Comparison of ENCODE assay signal across 24 mouse cellular contexts in genomic region chr10:45619039-45619438, GRCm38 (mm10). TPM values are rescaled to one million over a fixed set of nuclear protein-coding genes. Genes with fewer than 3 reads are reported as not detected.
DNase-seq lines count a peak whose midpoint lies in the region; ATAC-seq and TF ChIP-seq lines count a peak whose summit lies in the region.
"Had no signal": no experiment of that assay in that cellular context is flagged by ENCODE, and none has a peak within 500 bp of the region (broad histone marks: within the 10 kb centered on the region; RNA-seq: fewer than 3 reads in every experiment).

No protein-coding gene starts in this region.

- no peak for DNase-seq in heart, adult 8-10 months (ENCODE audit: low spot score)
- peak; percentile 2 for DNase-seq in lung, postnatal 10 days
- no peak for DNase-seq in lung, postnatal 0 days (ENCODE audit: low spot score)
- DNase-seq in adrenal gland, adult 2 months = no peak
- DNase-seq in kidney, adult 2 months = no peak
- DNase-seq: adrenal gland, postnatal 14 days; cerebellum, adult 9-11 months; gastrocnemius, postnatal 25 days; heart, adult 2 months; kidney, postnatal 25 days; liver, postnatal 0 days; retina, postnatal 1 day; right cerebral cortex, postnatal 25 days; spleen, adult 18-20 months had no signal

- no peak overlapping the region for H3K27ac ChIP-seq in heart, embryonic 12.5 days (ENCODE audit: poor library complexity, severe bottlenecking)
- no peak overlapping the region for H3K27ac ChIP-seq in lung, postnatal 0 days (ENCODE audit: low read length)
- no peak overlapping the region for H3K27ac ChIP-seq in kidney, adult 2 months (ENCODE audit: insufficient read depth, low read depth, low read length)
- H3K27ac ChIP-seq: forebrain, embryonic 12.5 days; heart, adult 2 months; hindbrain, embryonic 10.5 days; hindbrain, postnatal 0 days; layer of hippocampus, adult 2 months; limb, embryonic 10.5 days; midbrain, embryonic 15.5 days; neural tube, embryonic 12.5 days had no signal

- 59% methylated on average over 3 of the region's 3 CpGs for WGBS in heart, embryonic 12.5 days
- 69% methylated on average over 3 of the region's 3 CpGs for WGBS in lung, postnatal 0 days
- WGBS in kidney, adult 2 months = 73% methylated on average over 3 of the region's 3 CpGs

- no peaks in the 10 kb centered on the region for H3K9me3 ChIP-seq in heart, embryonic 12.5 days (replicated peaks)
- H3K9me3 ChIP-seq in lung, postnatal 0 days (ENCODE audit: low read length) = no peaks in the 10 kb centered on the region
- H3K9me3 ChIP-seq: forebrain, embryonic 12.5 days; hindbrain, embryonic 10.5 days; limb, embryonic 10.5 days; midbrain, embryonic 15.5 days; neural tube, embryonic 12.5 days had no signal

- no peak for TF ChIP-seq CTCF in lung, postnatal 0 days (IDR thresholded peaks at IDR 0.05)
- no peak for TF ChIP-seq CTCF in kidney, adult 2 months (conservative IDR thresholded peaks at IDR 0.05; ENCODE audit: insufficient read depth, insufficient read length, low read depth, low read length)

- no peaks in the 10 kb centered on the region for H3K27me3 ChIP-seq in heart, embryonic 12.5 days (replicated peaks)
- no peaks in the 10 kb centered on the region for H3K27me3 ChIP-seq in lung, postnatal 0 days (replicated peaks; ENCODE audit: insufficient read depth, low read length)
- no peaks in the 10 kb centered on the region for H3K27me3 ChIP-seq in kidney, adult 2 months (replicated peaks; ENCODE audit: control insufficient read depth, insufficient read depth, low read length)
- H3K27me3 ChIP-seq: forebrain, embryonic 12.5 days; midbrain, embryonic 15.5 days; neural tube, embryonic 12.5 days had no signal

- no peak for TF ChIP-seq POLR2A in kidney, adult 2 months (IDR thresholded peaks at IDR 0.05; ENCODE audit: low read depth, low read length)

- no peak overlapping the region for H3K9ac ChIP-seq in heart, embryonic 12.5 days
- H3K9ac ChIP-seq in lung, postnatal 0 days (replicated peaks; ENCODE audit: low read depth) = no peak overlapping the region
- H3K9ac ChIP-seq: forebrain, embryonic 12.5 days; liver, postnatal 0 days; midbrain, embryonic 15.5 days; neural tube, embryonic 12.5 days had no signal

- H3K4me3 ChIP-seq in heart, embryonic 12.5 days = no peak overlapping the region
- H3K4me3 ChIP-seq in lung, postnatal 0 days (ENCODE audit: low read depth, low read length) = no peak overlapping the region
- H3K4me3 ChIP-seq in kidney, adult 2 months (ENCODE audit: insufficient read depth, low read depth, low read length) = no peak overlapping the region
- H3K4me3 ChIP-seq: forebrain, embryonic 12.5 days; heart, adult 2 months; hindbrain, embryonic 10.5 days; layer of hippocampus, adult 2 months; limb, embryonic 10.5 days; midbrain, embryonic 15.5 days; neural tube, embryonic 12.5 days had no signal

- H3K36me3 ChIP-seq in heart, embryonic 12.5 days = peaks cover 18% of the 10 kb centered on the region; the same call in 1 of the 2 replicates
- H3K36me3 ChIP-seq in lung, postnatal 0 days (ENCODE audit: insufficient read depth, low read length) = no peaks in the 10 kb centered on the region
- H3K36me3 ChIP-seq in kidney, adult 2 months (ENCODE audit: control insufficient read depth, insufficient read depth, low read length) = no peaks in the 10 kb centered on the region; the same call in 1 of the 2 replicates
- H3K36me3 ChIP-seq: midbrain, embryonic 15.5 days had no signal

- H3K4me2 ChIP-seq in heart, embryonic 12.5 days = no peak overlapping the region
- no peak overlapping the region for H3K4me2 ChIP-seq in lung, postnatal 0 days (replicated peaks; ENCODE audit: low read depth, low read length)
- H3K4me2 ChIP-seq: forebrain, embryonic 12.5 days; midbrain, embryonic 15.5 days; neural tube, embryonic 12.5 days had no signal

- peak; percentile 48; the same call in 1 of the 2 replicates for ATAC-seq in heart, embryonic 12.5 days (ENCODE audit: insufficient number of reproducible peaks, low FRiP score)
- ATAC-seq in lung, postnatal 0 days = no peak
- ATAC-seq in common myeloid progenitor, adult 5-6 weeks (replicated peaks; ENCODE audit: low read depth, poor library complexity, severe bottlenecking) = peak; percentile 97
- ATAC-seq: hindbrain, postnatal 0 days; intestine, embryonic 16.5 days; liver, postnatal 0 days; midbrain, embryonic 15.5 days had no signal

- TF ChIP-seq EP300 in lung, postnatal 0 days (IDR thresholded peaks at IDR 0.05) = no peak

- peaks cover under 1% of the 10 kb centered on the region; the same call in 1 of the 2 replicates for H3K4me1 ChIP-seq in heart, embryonic 12.5 days (replicated peaks)
- no peaks in the 10 kb centered on the region for H3K4me1 ChIP-seq in lung, postnatal 0 days (ENCODE audit: insufficient read depth, low read depth, low read length)
- no peaks in the 10 kb centered on the region for H3K4me1 ChIP-seq in kidney, adult 2 months (ENCODE audit: control insufficient read depth, insufficient read depth, low read length)
- H3K4me1 ChIP-seq: forebrain, embryonic 12.5 days; hindbrain, embryonic 10.5 days; limb, embryonic 10.5 days; midbrain, embryonic 15.5 days; neural tube, embryonic 12.5 days had no signal

RNA-seq across cellular contexts. Expression of gene Hace1, which starts 41.4 kb away (rescaled TPM):
- polyA plus RNA-seq in heart, embryonic 12.5 days (2016; fragmentation: Nextera tagmentation; extraction: Ambion mirVana) = 21.9 and 23.0 TPM in 2 replicates
- 1 to 10 TPM; 6.5 to 7.0 (median 6.8) TPM for total RNA-seq in heart, adult 8-10 months (2022)
- 8.8 and 10.3 TPM in 2 replicates for polyA plus RNA-seq in lung, postnatal 0 days (2015; fragmentation: Nextera tagmentation; extraction: Ambion mirVana)
- 26.5 and 35.3 TPM in 2 replicates for total RNA-seq in common myeloid progenitor, adult 5-6 weeks (2017)
- 10 to 100 TPM in 1 of 2 experiments, 1 to 10 TPM in 1; 6.2 to 10.1 TPM for total RNA-seq in adrenal gland, adult 2 months (2021)
- 1.8 and 2.3 TPM in 2 replicates for polyA plus RNA-seq in adrenal gland, adult 2 months (2012; rRNA removed)
- polyA plus RNA-seq in kidney, adult 2 months (2012; rRNA removed) = 3.5 and 4.2 TPM in 2 replicates
